Mouse (Mus musculus) MEL (cell line): Measurements from ENCODE around the gene Coro1a. TPM values are rescaled to one million over a fixed set of nuclear protein-coding genes. Genes with fewer than 3 reads are reported as not detected.

Experiments used
- DNase-seq: peaks from one replicate; pipeline ENCODE4 v3.0.0; 2011; ENCODE audit warnings: low read depth, low spot score
- H3K27ac ChIP-seq: 2 replicates; pipeline ENCODE4 v1.5.1; 2012; ENCODE audit warnings: low read depth, mild to moderate bottlenecking, control low read depth, low read length, moderate library complexity; ENCODE audit not compliant: control insufficient read depth
- H3K27me3 ChIP-seq, 2 experiments: fragments of 150-350 bp in 1 of 2; sonication (generic) in 1 of 2; 2 replicates each; pipeline ENCODE4 v1.6.1; 2012; ENCODE audit warnings: low read length in 2 of 2, mild to moderate bottlenecking in 2 of 2, improper control_type of control experiment in 1 of 2, moderate library complexity in 1 of 2; ENCODE audit not compliant: insufficient read depth in 2 of 2, control insufficient read depth in 1 of 2
- H3K36me3 ChIP-seq, 2 experiments: 2 replicates each; pipeline ENCODE4 v1.6.1; 2012 to 2014; ENCODE audit warnings: low read length in 2 of 2, improper control_type of control experiment in 1 of 2, inconsistent platforms in 1 of 2, mild to moderate bottlenecking in 1 of 2; ENCODE audit not compliant: insufficient read depth in 2 of 2, control insufficient read depth in 1 of 2
- H3K4me1 ChIP-seq, 2 experiments: fragments of 150-350 bp in 1 of 2; sonication (generic) in 1 of 2; 2 replicates each; pipeline ENCODE4 v1.6.1; 2012; ENCODE audit warnings: low read length in 2 of 2, improper control_type of control experiment in 1 of 2, mild to moderate bottlenecking in 1 of 2; ENCODE audit not compliant: insufficient read depth in 2 of 2, control insufficient read depth in 1 of 2
- H3K4me3 ChIP-seq, 2 experiments: fragments of 150-350 bp in 1 of 2; sonication (generic) in 1 of 2; 2 replicates each; pipeline ENCODE4 v1.5.1; 2012; ENCODE audit warnings: low read depth in 2 of 2, low read length in 2 of 2, mild to moderate bottlenecking in 2 of 2, moderate library complexity in 2 of 2, control low read depth in 1 of 2, improper control_type of control experiment in 1 of 2; ENCODE audit not compliant: control insufficient read depth in 1 of 2, insufficient read depth in 1 of 2
- H3K79me2 ChIP-seq: 2 replicates; pipeline ENCODE4 v1.6.1; 2012; ENCODE audit warnings: mild to moderate bottlenecking, low read length, moderate library complexity; ENCODE audit not compliant: control insufficient read depth, poor library complexity, insufficient read depth
- H3K9ac ChIP-seq: 2 replicates; pipeline ENCODE4 v1.6.1; 2012; ENCODE audit warnings: low read depth, mild to moderate bottlenecking, control low read depth, low read length, moderate library complexity; ENCODE audit not compliant: control insufficient read depth, poor library complexity, severe bottlenecking
- H3K9me3 ChIP-seq: fragments of 150-350 bp; sonication (generic); replicated peaks from 2 replicates; pipeline ENCODE4 v1.6.1; 2012; ENCODE audit warnings: mild to moderate bottlenecking, low read length, improper control_type of control experiment, moderate library complexity; ENCODE audit not compliant: insufficient read depth
- BHLHE40 ChIP-seq: IDR thresholded peaks from 2 replicates; pipeline ENCODE4 v1.6.1; 2012; ENCODE audit warnings: low read depth, mild to moderate bottlenecking, inconsistent platforms, low read length, improper control_type of control experiment, borderline replicate concordance
- CHD1 ChIP-seq: IDR thresholded peaks from 2 replicates; pipeline ENCODE4 v1.6.1; 2012; ENCODE audit warnings: low read depth, mild to moderate bottlenecking, inconsistent platforms, low read length, improper control_type of control experiment
- E2F4 ChIP-seq: IDR thresholded peaks from 2 replicates; pipeline ENCODE4 v1.6.1; 2011; ENCODE audit warnings: low read depth, low read length, improper control_type of control experiment, borderline replicate concordance
- EP300 ChIP-seq, 2 experiments: IDR thresholded peaks; 2 replicates each; pipeline ENCODE4 v1.6.1; 2011; ENCODE audit warnings: improper control_type of control experiment in 2 of 2, low read length in 2 of 2, low read depth in 1 of 2, mild to moderate bottlenecking in 1 of 2
- ETS1 ChIP-seq: IDR thresholded peaks from 2 replicates; pipeline ENCODE4 v1.6.1; 2012; ENCODE audit warnings: low read depth, mild to moderate bottlenecking, inconsistent platforms, low read length, improper control_type of control experiment, moderate library complexity
- GATA1 ChIP-seq: IDR thresholded peaks from 2 replicates; pipeline ENCODE4 v1.6.1; 2011; ENCODE audit warnings: low read depth, low read length, improper control_type of control experiment
- MAX ChIP-seq: IDR thresholded peaks from 2 replicates; pipeline ENCODE4 v1.6.1; 2011; ENCODE audit warnings: low read length, improper control_type of control experiment
- MEF2A ChIP-seq: IDR thresholded peaks from 2 replicates; pipeline ENCODE4 v1.6.1; 2014; ENCODE audit warnings: low read depth, mild to moderate bottlenecking, inconsistent platforms, low read length, improper control_type of control experiment; ENCODE audit not compliant: poor library complexity, insufficient replicate concordance, severe bottlenecking; ENCODE audit errors: extremely low read depth
- MYB ChIP-seq: IDR thresholded peaks from 2 replicates; pipeline ENCODE4 v1.6.1; 2011; ENCODE audit warnings: mild to moderate bottlenecking, low read depth, low read length, improper control_type of control experiment
- NELFE ChIP-seq: IDR thresholded peaks from 2 replicates; pipeline ENCODE4 v1.6.1; 2011; ENCODE audit warnings: low read depth, low read length, improper control_type of control experiment
- NRF1 ChIP-seq: IDR thresholded peaks from 2 replicates; pipeline ENCODE4 v1.6.1; 2014; ENCODE audit warnings: low read depth, mild to moderate bottlenecking, inconsistent platforms, low read length, improper control_type of control experiment, moderate library complexity; ENCODE audit not compliant: poor library complexity, insufficient read depth, severe bottlenecking
- POLR2AphosphoS2 ChIP-seq: IDR thresholded peaks from 2 replicates; pipeline ENCODE4 v1.6.1; 2011; ENCODE audit warnings: low read length, improper control_type of control experiment
- RAD21 ChIP-seq: IDR thresholded peaks from 2 replicates; pipeline ENCODE4 v1.6.1; 2011; ENCODE audit warnings: mild to moderate bottlenecking, low read depth, low read length, improper control_type of control experiment
- SMC3 ChIP-seq: IDR thresholded peaks from 2 replicates; pipeline ENCODE4 v1.6.1; 2011; ENCODE audit warnings: low read depth, low read length, improper control_type of control experiment
- TAL1 ChIP-seq: IDR thresholded peaks from 2 replicates; pipeline ENCODE4 v1.6.1; 2012; ENCODE audit warnings: mild to moderate bottlenecking, inconsistent platforms, low read length, moderate library complexity, mixed read lengths
- TCF12 ChIP-seq: IDR thresholded peaks from 2 replicates; pipeline ENCODE4 v1.6.1; 2014; ENCODE audit warnings: low read depth, mild to moderate bottlenecking, inconsistent platforms, low read length, improper control_type of control experiment, moderate library complexity
- USF2 ChIP-seq, 2 experiments: IDR thresholded peaks; 2 replicates each; pipeline ENCODE4 v1.6.1; 2011 to 2012; ENCODE audit warnings: improper control_type of control experiment in 2 of 2, low read length in 2 of 2, borderline replicate concordance in 1 of 2, inconsistent platforms in 1 of 2, low read depth in 1 of 2, mild to moderate bottlenecking in 1 of 2; ENCODE audit not compliant: insufficient read depth in 1 of 2
- ZNF384 ChIP-seq: IDR thresholded peaks from 2 replicates; pipeline ENCODE4 v1.6.1; 2012; ENCODE audit warnings: low read depth, mild to moderate bottlenecking, inconsistent platforms, low read length, improper control_type of control experiment
- polyA plus RNA-seq, 2 experiments: library from polyadenylated mRNA; stranded (reverse) in 1 of 2; unstranded in 1 of 2; fragments of >175 nt in 1 of 2; fragments of >200 nt in 1 of 2; gene quantifications; 2 replicates each; pipeline versions ENCODE4 v1.2.1 to v1.2.4; 2012; ENCODE audit warnings: low replicate concordance in 2 of 2, low read depth in 1 of 2; ENCODE audit not compliant: insufficient read length in 2 of 2, insufficient read depth in 1 of 2, missing spikeins in 1 of 2
- total RNA-seq: library from RNA; depleted of rRNA; stranded (reverse); fragments of 300-350 nt; gene quantifications from 2 replicates; pipeline ENCODE4 v1.2.3, GENCODE M21; 2012

Coro1a gene
- total and polyA plus RNA-seq, 3 experiments, result 195 to 204 TPM; not detected in 1

DNA sequence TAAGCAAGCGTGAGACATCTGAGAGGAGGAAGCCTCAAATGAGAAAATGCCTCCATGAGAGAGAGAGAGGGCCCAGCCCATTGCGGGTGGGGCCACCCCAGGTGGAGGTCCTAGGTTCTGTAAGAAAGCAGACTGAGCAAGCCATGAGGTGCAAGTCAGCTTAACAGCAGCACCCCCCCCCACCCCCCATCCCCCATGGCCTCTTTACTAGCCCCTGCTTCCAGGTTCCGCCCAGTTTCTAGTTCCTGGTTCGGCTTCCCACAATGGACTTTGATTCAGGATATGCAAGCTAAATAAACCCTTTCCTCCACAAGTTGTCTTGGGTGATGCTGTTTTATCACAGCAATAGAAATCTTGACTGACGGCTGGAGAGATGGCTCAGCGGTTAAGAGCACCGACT, 41.2 kb upstream of the Coro1a start:
- H3K4me1 ChIP-seq, result no peaks in the 10 kb centered on the region
- H3K27ac ChIP-seq, result no peak overlapping the region
- peaks cover 0 to 2% of the 10 kb centered on the region in 2 experiments; a peak in 1 of 4 replicates for H3K27me3 ChIP-seq
- DNase-seq, result no peak
- H3K9me3 ChIP-seq, result no peaks in the 10 kb centered on the region
- no peaks in the 10 kb centered on the region for H3K36me3 ChIP-seq
- TF ChIP-seq NRF1 (no peak), ZNF384 (no peak), BHLHE40 (no peak), SMC3 (no peak), MEF2A (no peak), MAX (no peak), ETS1 (no peak), EP300 (IDR thresholded peaks at IDR 0.05; ENCODE audit: low read depth in 1 of 2, low read length in 2 of 2) (no peak), E2F4 (no peak), POLR2AphosphoS2 (no peak), MYB (no peak)
- TF ChIP-seq, all 39 proteins: peak for 0
- Histone ChIP-seq H3K9ac (no peak overlapping the region), H3K4me3 (no peak overlapping the region), H3K79me2 (no peaks in the 10 kb centered on the region)

DNA sequence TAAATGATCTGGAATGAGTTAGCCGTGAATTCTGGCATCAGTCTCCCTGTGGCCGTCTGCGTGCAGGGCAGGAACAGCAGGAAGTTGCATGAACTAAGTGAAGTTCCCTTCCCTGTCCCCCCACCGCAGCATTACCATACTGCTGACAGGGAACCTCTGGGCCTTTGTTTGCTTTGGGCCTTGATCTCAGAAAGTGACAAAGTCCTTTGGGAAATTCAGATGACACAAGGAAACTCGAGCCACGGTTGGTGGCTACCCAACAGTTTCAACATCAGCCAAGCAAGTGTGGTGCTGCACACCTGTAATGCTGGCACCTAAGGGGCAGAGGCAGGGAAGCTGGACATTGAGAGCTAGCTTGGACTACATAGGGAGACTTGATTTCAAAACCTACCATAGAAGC, 39.2 kb upstream of the Coro1a start:
- no peak overlapping the region for H3K27ac ChIP-seq
- no peaks in the 10 kb centered on the region for H3K36me3 ChIP-seq
- no peak for DNase-seq
- no peaks in the 10 kb centered on the region for H3K79me2 ChIP-seq
- peaks cover 0 to 2% of the 10 kb centered on the region in 2 experiments; a peak in 1 of 4 replicates for H3K27me3 ChIP-seq
- H3K9ac ChIP-seq, result no peak overlapping the region
- no peaks in the 10 kb centered on the region for H3K4me1 ChIP-seq
- H3K9me3 ChIP-seq, result no peaks in the 10 kb centered on the region
- TF ChIP-seq TCF12 (no peak), MEF2A (no peak), NELFE (no peak), GATA1 (no peak), CHD1 (no peak), TAL1 (no peak), RAD21 (no peak), USF2 (IDR thresholded peaks at IDR 0.05; ENCODE audit: borderline replicate concordance in 1 of 2, insufficient read depth in 1 of 2, low read depth in 1 of 2, low read length in 2 of 2) (no peak)
- TF ChIP-seq, all 39 proteins: peak for 0
- no peak overlapping the region for H3K4me3 ChIP-seq
